Mouse (Mus musculus) naive thymus-derived CD4-positive, alpha-beta T cell, adult 2 months (primary cell): ENCODE measurements around the gene Olfr1428.
"Not testable (repeated sequence)": the region's sequence is repeated elsewhere in the genome, so short reads cannot be mapped to it uniquely, and the experiment has no call there.

Source experiments
- DNase-seq: peaks from one replicate; pipeline ENCODE4 v3.0.0-alpha.2; 2011; ENCODE audit warnings: low read depth

Gene Olfr1428

DNA sequence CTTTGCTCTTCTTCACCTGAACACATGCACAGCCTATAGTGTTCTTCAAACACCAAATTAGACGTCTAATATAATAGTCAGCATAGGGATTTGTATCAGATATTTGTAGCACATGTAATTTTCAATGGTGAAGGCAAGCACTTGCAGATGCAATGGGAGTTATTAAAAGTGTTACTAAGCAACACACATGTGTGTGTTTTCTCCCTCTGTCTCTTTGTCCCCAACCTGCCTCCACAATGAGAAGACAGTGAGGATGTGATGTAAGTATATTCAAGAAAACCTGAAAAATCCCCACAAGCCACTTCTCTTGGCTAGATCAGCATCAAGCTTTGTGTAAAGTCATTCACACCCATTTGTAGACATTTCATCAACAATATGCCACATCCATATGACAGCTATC lies at the start of gene Olfr1428:
Gene Olfr1428 (minus strand): TSS at position 101 of the 400 bp plus-strand sequence.
- no peak for DNase-seq

GRCm38 (mm10) chr19:12145452-12145851 lies 29.8 kb upstream of the Olfr1428 start:
- no peak for DNase-seq

GRCm38 (mm10) chr19:12143356-12143755 lies 27.7 kb upstream of the Olfr1428 start:
- no peak for DNase-seq

- DNase-seq = peak; percentile 10
These were observed 18.6 kb upstream of the Olfr1428 start for GRCm38 (mm10) chr19:12134289-12134688.

- DNase-seq = no peak
These were observed 7.4 kb upstream of the Olfr1428 start, which contains the start of gene Olfr76 for GRCm38 (mm10) chr19:12123103-12123502. Olfr76 (minus strand) TSS chr19:12123203.

DNA sequence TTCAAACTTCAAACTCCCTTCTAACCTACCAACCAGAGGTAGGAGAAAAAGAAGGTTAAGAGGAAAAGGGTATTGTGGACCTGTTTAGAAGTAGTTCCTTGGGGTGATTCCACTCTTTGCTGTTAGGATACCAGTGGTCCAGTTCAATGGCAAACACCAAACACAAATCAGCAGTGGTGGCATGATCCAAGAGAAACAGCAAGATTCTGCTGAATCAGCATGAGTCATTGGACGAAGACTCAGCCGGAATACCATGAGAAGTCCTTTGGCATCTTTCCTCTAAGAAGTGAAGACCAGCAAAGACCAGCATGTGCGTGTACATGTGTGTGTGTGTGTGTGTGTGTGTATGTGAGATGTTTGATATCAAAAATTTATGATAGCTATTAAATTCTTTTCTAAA lies 767 bp upstream of the Olfr1428 start:
- DNase-seq = no peak

DNA sequence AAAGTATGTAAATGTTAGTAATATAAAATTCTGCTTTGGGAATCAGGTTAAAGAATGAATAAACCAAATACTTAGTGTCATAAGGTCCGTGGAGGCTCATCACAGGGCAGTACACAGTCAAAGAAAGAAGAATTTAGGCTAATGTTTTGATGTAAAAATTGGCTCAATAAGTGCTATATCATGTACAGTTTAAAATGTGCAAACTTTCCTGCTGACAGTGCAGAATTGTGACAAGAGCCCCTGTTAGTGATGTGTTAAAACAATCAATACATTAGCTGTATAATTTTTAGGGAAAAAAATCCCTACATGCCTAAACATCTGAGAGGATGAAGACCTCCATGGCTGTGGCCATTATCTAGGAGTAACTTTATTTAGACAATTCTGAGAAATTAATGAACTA lies 1.9 kb downstream of the Olfr1428 start:
- DNase-seq = no peak

- no peak for DNase-seq
These were observed 11.2 kb downstream of the Olfr1428 start for GRCm38 (mm10) chr19:12104541-12104940.

GRCm38 (mm10) chr19:12103234-12103633 lies 12.5 kb downstream of the Olfr1428 start, which contains the start of gene Olfr1427:
Olfr1427 (minus strand) TSS chr19:12103334.
- no peak for DNase-seq

DNA sequence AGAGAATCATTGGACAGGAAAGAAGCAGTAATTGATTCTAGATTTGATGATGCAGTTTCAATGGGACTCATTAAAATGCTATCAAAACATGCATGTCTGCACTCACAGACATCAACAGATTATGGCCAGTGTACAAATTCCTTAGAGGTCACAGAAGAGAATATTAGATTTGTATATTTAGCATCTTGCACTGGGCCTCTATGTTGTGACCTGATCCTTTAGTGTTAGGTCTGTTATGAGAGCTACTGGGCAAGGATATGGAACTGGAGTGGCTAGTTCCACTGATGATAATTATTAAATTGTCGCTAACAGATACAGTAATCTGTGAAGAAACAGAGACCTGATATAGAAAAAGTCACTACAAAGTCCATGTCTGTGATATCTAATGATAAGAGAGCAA lies 23.8 kb downstream of the Olfr1428 start, which contains the start of gene Olfr1426:
Gene Olfr1426 (minus strand): TSS at position 101 of the 400 bp plus-strand sequence.
- DNase-seq = no peak

DNA sequence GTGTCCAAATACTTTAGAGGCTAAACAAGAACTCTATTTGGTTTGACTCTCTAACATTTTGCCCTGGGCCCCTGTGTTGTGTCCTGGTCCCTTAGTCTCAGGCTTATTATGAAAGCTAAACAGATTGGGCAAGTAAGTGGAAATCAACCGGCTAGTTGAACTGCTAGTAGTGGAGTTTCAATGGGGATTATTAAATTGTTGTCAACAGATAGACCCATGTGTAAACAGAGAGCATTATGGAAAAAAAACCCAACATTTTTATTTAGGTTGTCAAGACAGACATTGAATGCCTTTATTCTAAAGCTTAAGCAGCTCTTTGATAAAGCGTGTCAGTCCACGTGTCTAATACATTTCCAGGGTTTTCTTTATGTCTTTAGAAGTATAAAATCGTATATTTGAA lies 38.1 kb downstream of the Olfr1428 start, which contains the start of gene Olfr1425:
Gene Olfr1425 (minus strand): TSS at position 101 of the 400 bp plus-strand sequence.
- not testable (repeated sequence) for DNase-seq

GRCm38 (mm10) chr19:12069546-12069945 lies 46.2 kb downstream of the Olfr1428 start:
- not testable (repeated sequence) for DNase-seq

DNA sequence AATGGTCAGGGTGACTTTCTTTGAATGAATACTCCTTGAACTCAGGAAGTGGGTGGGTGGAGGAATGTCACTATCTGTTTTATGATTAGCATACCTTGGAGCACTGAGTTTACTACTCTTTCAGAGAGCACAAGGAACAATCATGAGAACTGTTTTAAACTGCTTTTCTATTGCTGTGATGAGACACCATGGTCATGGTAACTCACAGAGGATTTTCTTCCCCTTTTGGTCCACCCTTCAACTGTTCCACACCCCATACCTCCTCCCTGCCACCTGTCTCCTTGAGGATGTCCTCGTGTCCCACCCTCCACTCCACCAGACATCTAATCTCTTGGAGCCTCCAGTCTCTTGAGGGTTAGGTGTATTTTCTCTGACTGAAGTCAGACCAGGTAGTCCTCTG lies 47.9 kb downstream of the Olfr1428 start:
- not testable (repeated sequence) for DNase-seq

GRCm38 (mm10) chr19:12062582-12062981 lies 53.1 kb downstream of the Olfr1428 start, which contains the start of gene Olfr1424:
Olfr1424 (minus strand) TSS chr19:12062682.
- DNase-seq = not testable (repeated sequence)
